Mouse (Mus musculus): ENCODE data around the gene C530008M17Rik. TPM values are rescaled to one million over a fixed set of nuclear protein-coding genes. Genes with fewer than 3 reads are reported as not detected.

The C530008M17Rik gene
- polyA plus RNA-seq, 1 experiment from 2014 or later: 18.9 TPM

GRCm38 (mm10) chr5:76698187-76698586 lies 41.9 kb downstream of the C530008M17Rik start:
- 22% methylated on average over 2 of the region's 2 CpGs for WGBS

GRCm38 (mm10) chr5:76701127-76701853 lies 45.0 kb downstream of the C530008M17Rik start:
- H3K36me3 ChIP-seq (replicated peaks; ENCODE audit: control insufficient read depth, insufficient read depth, low read depth, low read length): no peaks in the 10 kb centered on the region
- H3K4me2 ChIP-seq (ENCODE audit: low read depth, low read length): no peak overlapping the region
- H3K9ac ChIP-seq (replicated peaks; ENCODE audit: low read length): no peak overlapping the region
- no peaks in the 10 kb centered on the region for H3K9me3 ChIP-seq (replicated peaks; ENCODE audit: control insufficient read depth, low read length)
- DNase-seq (ENCODE audit: low spot score) (no peak), ATAC-seq (replicated peaks; ENCODE audit: insufficient number of reproducible peaks, low FRiP score, low TSS enrichment, low read depth) (0 out of 2 replicates have a peak, but pooled peaks have one; percentile 11)
- no peak overlapping the region for H3K27ac ChIP-seq (replicated peaks; ENCODE audit: low read depth, low read length)
- 81% methylated on average over 13 of the region's 13 CpGs for WGBS
- H3K4me1 ChIP-seq (ENCODE audit: control insufficient read depth, insufficient read depth, low read length): no peaks in the 10 kb centered on the region
- no peaks in the 10 kb centered on the region for H3K27me3 ChIP-seq (ENCODE audit: control insufficient read depth, insufficient read depth, low read length)
- H3K4me3 ChIP-seq (ENCODE audit: low read depth, low read length): no peak overlapping the region

More at GRCm38 (mm10) chr5:76698187-76698586, 41.9 kb downstream of the C530008M17Rik start:
- Histone ChIP-seq H3K4me1 (ENCODE audit: control insufficient read depth, insufficient read depth, low read length) (no peaks in the 10 kb centered on the region), H3K9ac (replicated peaks; ENCODE audit: low read length) (no peak overlapping the region), H3K36me3 (replicated peaks; ENCODE audit: control insufficient read depth, insufficient read depth, low read depth, low read length) (no peaks in the 10 kb centered on the region), H3K4me2 (ENCODE audit: low read depth, low read length) (no peak overlapping the region), H3K27me3 (ENCODE audit: control insufficient read depth, insufficient read depth, low read length) (no peaks in the 10 kb centered on the region), H3K27ac (replicated peaks; ENCODE audit: low read depth, low read length) (no peak overlapping the region), H3K4me3 (ENCODE audit: low read depth, low read length) (no peak overlapping the region), H3K9me3 (replicated peaks; ENCODE audit: control insufficient read depth, low read length) (no peaks in the 10 kb centered on the region)
- DNase-seq (ENCODE audit: low spot score) (no peak), ATAC-seq (replicated peaks; ENCODE audit: insufficient number of reproducible peaks, low FRiP score, low TSS enrichment, low read depth) (no peak)

- Histone ChIP-seq H3K4me3 (ENCODE audit: low read depth, low read length) (no peak overlapping the region), H3K27ac (replicated peaks; ENCODE audit: low read depth, low read length) (no peak overlapping the region), H3K4me2 (ENCODE audit: low read depth, low read length) (no peak overlapping the region)
These were observed 45.8 kb downstream of the C530008M17Rik start for GRCm38 (mm10) chr5:76702104-76702503.

GRCm38 (mm10) chr5:76702646-76703045 lies 46.3 kb downstream of the C530008M17Rik start:
- no peak for DNase-seq (ENCODE audit: low spot score)
- H3K9me3 ChIP-seq (replicated peaks; ENCODE audit: control insufficient read depth, low read length): no peaks in the 10 kb centered on the region

More at GRCm38 (mm10) chr5:76702104-76702503, 45.8 kb downstream of the C530008M17Rik start:
- 18% methylated on average over 9 of the region's 9 CpGs for WGBS
- ATAC-seq (replicated peaks; ENCODE audit: insufficient number of reproducible peaks, low FRiP score, low TSS enrichment, low read depth) (no peak), DNase-seq (ENCODE audit: low spot score) (peak; percentile 12)
- Histone ChIP-seq H3K27me3 (ENCODE audit: control insufficient read depth, insufficient read depth, low read length) (no peaks in the 10 kb centered on the region), H3K9ac (replicated peaks; ENCODE audit: low read length) (no peak overlapping the region), H3K9me3 (replicated peaks; ENCODE audit: control insufficient read depth, low read length) (no peaks in the 10 kb centered on the region), H3K36me3 (replicated peaks; ENCODE audit: control insufficient read depth, insufficient read depth, low read depth, low read length) (no peaks in the 10 kb centered on the region), H3K4me1 (ENCODE audit: control insufficient read depth, insufficient read depth, low read length) (no peaks in the 10 kb centered on the region)

GRCm38 (mm10) chr5:76705307-76706173 lies 49.2 kb downstream of the C530008M17Rik start:
- H3K9me3 ChIP-seq (replicated peaks; ENCODE audit: control insufficient read depth, low read length): no peaks in the 10 kb centered on the region
- WGBS: 86% methylated on average over 11 of the region's 11 CpGs
- ATAC-seq (replicated peaks; ENCODE audit: insufficient number of reproducible peaks, low FRiP score, low TSS enrichment, low read depth) (no peak), DNase-seq (ENCODE audit: low spot score) (no peak)
- H3K4me1 ChIP-seq (ENCODE audit: control insufficient read depth, insufficient read depth, low read length): no peaks in the 10 kb centered on the region
- no peaks in the 10 kb centered on the region for H3K36me3 ChIP-seq (replicated peaks; ENCODE audit: control insufficient read depth, insufficient read depth, low read depth, low read length)
- no peak overlapping the region for H3K27ac ChIP-seq (replicated peaks; ENCODE audit: low read depth, low read length)
- H3K27me3 ChIP-seq (ENCODE audit: control insufficient read depth, insufficient read depth, low read length): no peaks in the 10 kb centered on the region
- H3K4me3 ChIP-seq (ENCODE audit: low read depth, low read length): no peak overlapping the region
- no peak overlapping the region for H3K9ac ChIP-seq (replicated peaks; ENCODE audit: low read length)
- H3K4me2 ChIP-seq (ENCODE audit: low read depth, low read length): no peak overlapping the region

More at GRCm38 (mm10) chr5:76702646-76703045, 46.3 kb downstream of the C530008M17Rik start:
- Histone ChIP-seq H3K9ac (replicated peaks; ENCODE audit: low read length) (no peak overlapping the region), H3K36me3 (replicated peaks; ENCODE audit: control insufficient read depth, insufficient read depth, low read depth, low read length) (no peaks in the 10 kb centered on the region), H3K4me3 (ENCODE audit: low read depth, low read length) (no peak overlapping the region), H3K27ac (replicated peaks; ENCODE audit: low read depth, low read length) (no peak overlapping the region), H3K4me2 (ENCODE audit: low read depth, low read length) (peak overlapping the region; percentile 24; the same call in 1 of the 2 replicates), H3K4me1 (ENCODE audit: control insufficient read depth, insufficient read depth, low read length) (no peaks in the 10 kb centered on the region), H3K27me3 (ENCODE audit: control insufficient read depth, insufficient read depth, low read length) (no peaks in the 10 kb centered on the region)
- ATAC-seq (replicated peaks; ENCODE audit: insufficient number of reproducible peaks, low FRiP score, low TSS enrichment, low read depth): no peak
- 22% methylated on average over 12 of the region's 12 CpGs for WGBS

- 86% methylated on average over 3 of the region's 3 CpGs for WGBS
- Histone ChIP-seq H3K27me3 (ENCODE audit: control insufficient read depth, insufficient read depth, low read length) (no peaks in the 10 kb centered on the region), H3K36me3 (replicated peaks; ENCODE audit: control insufficient read depth, insufficient read depth, low read depth, low read length) (no peaks in the 10 kb centered on the region), H3K9me3 (replicated peaks; ENCODE audit: control insufficient read depth, low read length) (no peaks in the 10 kb centered on the region), H3K27ac (replicated peaks; ENCODE audit: low read depth, low read length) (no peak overlapping the region), H3K4me2 (ENCODE audit: low read depth, low read length) (no peak overlapping the region), H3K4me1 (ENCODE audit: control insufficient read depth, insufficient read depth, low read length) (no peaks in the 10 kb centered on the region), H3K9ac (replicated peaks; ENCODE audit: low read length) (no peak overlapping the region), H3K4me3 (ENCODE audit: low read depth, low read length) (no peak overlapping the region)
- ATAC-seq (replicated peaks; ENCODE audit: insufficient number of reproducible peaks, low FRiP score, low TSS enrichment, low read depth) (no peak), DNase-seq (ENCODE audit: low spot score) (no peak)
These were observed 50.8 kb downstream of the C530008M17Rik start for GRCm38 (mm10) chr5:76707072-76707471.

- no peak overlapping the region for H3K27ac ChIP-seq (replicated peaks; ENCODE audit: low read depth, low read length)
- H3K9ac ChIP-seq (replicated peaks; ENCODE audit: low read length): no peak overlapping the region
- no peak overlapping the region for H3K4me3 ChIP-seq (ENCODE audit: low read depth, low read length)
- no peaks in the 10 kb centered on the region for H3K36me3 ChIP-seq (replicated peaks; ENCODE audit: control insufficient read depth, insufficient read depth, low read depth, low read length)
- no peak overlapping the region for H3K4me2 ChIP-seq (ENCODE audit: low read depth, low read length)
- H3K9me3 ChIP-seq (replicated peaks; ENCODE audit: control insufficient read depth, low read length): no peaks in the 10 kb centered on the region
- no peaks in the 10 kb centered on the region for H3K27me3 ChIP-seq (ENCODE audit: control insufficient read depth, insufficient read depth, low read length)
- ATAC-seq (replicated peaks; ENCODE audit: insufficient number of reproducible peaks, low FRiP score, low TSS enrichment, low read depth) (no peak), DNase-seq (ENCODE audit: low spot score) (no peak)
- 89% methylated on average over 15 of the region's 15 CpGs for WGBS
- H3K4me1 ChIP-seq (ENCODE audit: control insufficient read depth, insufficient read depth, low read length): no peaks in the 10 kb centered on the region
These were observed 51.7 kb downstream of the C530008M17Rik start for GRCm38 (mm10) chr5:76708004-76708403.

GRCm38 (mm10) chr5:76713743-76714142 lies 57.4 kb downstream of the C530008M17Rik start:
- Histone ChIP-seq H3K27me3 (ENCODE audit: control insufficient read depth, insufficient read depth, low read length) (no peaks in the 10 kb centered on the region), H3K27ac (replicated peaks; ENCODE audit: low read depth, low read length) (no peak overlapping the region), H3K4me2 (ENCODE audit: low read depth, low read length) (no peak overlapping the region), H3K4me1 (ENCODE audit: control insufficient read depth, insufficient read depth, low read length) (no peaks in the 10 kb centered on the region), H3K9ac (replicated peaks; ENCODE audit: low read length) (no peak overlapping the region), H3K9me3 (replicated peaks; ENCODE audit: control insufficient read depth, low read length) (no peaks in the 10 kb centered on the region), H3K4me3 (ENCODE audit: low read depth, low read length) (no peak overlapping the region), H3K36me3 (replicated peaks; ENCODE audit: control insufficient read depth, insufficient read depth, low read depth, low read length) (no peaks in the 10 kb centered on the region)
- no peak for DNase-seq (ENCODE audit: low spot score)
- no peak for ATAC-seq (replicated peaks; ENCODE audit: insufficient number of reproducible peaks, low FRiP score, low TSS enrichment, low read depth)
- WGBS: 92% methylated on average over 7 of the region's 7 CpGs

Measured in embryonic facial prominence, embryonic 11.5 days (tissue).